Mouse (Mus musculus): ENCODE data around the gene Tekt2. TPM values are rescaled to one million over a fixed set of nuclear protein-coding genes. Genes with fewer than 3 reads are reported as not detected.

Gene Tekt2
- polyA plus RNA-seq, 1 experiment from 2014 or later = 2.5 TPM

DNA sequence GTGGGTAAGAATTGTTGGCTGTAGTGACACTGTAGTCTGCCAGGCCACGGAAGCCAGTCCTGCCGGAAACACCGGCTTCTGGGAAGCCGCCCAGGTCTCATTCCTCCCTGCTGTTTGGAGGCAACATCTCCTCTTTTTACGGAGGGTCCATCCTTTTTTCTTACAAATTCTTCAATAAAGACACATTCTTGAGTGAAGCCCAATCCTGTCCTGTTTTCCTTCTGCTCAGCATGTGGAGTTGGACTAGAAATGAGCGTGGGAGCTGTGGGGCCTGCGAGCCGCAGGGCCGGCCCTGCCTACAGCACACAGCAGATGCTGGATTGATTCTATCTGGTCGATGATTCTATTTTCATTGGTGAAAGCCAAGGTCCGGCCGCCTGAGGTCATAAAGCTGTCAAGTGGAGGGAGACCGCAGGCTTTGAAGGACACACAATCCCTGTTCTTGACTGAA, 49.8 kb downstream of the Tekt2 start:
- Histone ChIP-seq H3K4me1 (ENCODE audit: insufficient read depth) (no peaks in the 10 kb centered on the region), H3K9ac (no peak overlapping the region), H3K4me3 (ENCODE audit: low read depth, low read length) (no peak overlapping the region), H3K27me3 (ENCODE audit: insufficient read depth, low read length) (no peaks in the 10 kb centered on the region), H3K36me3 (ENCODE audit: insufficient read depth) (peaks cover 30% of the 10 kb centered on the region), H3K27ac (ENCODE audit: low read depth) (no peak overlapping the region), H3K4me2 (no peak overlapping the region), H3K9me3 (ENCODE audit: low read depth, low read length) (no peaks in the 10 kb centered on the region)
- TF ChIP-seq CTCF (IDR thresholded peaks at IDR 0.05; ENCODE audit: low read depth) = no peak
- DNase-seq = no peak
- 85% methylated on average over 13 of the region's 13 CpGs for WGBS
- ATAC-seq (ENCODE audit: insufficient read depth) = no peak

GRCm38 (mm10) chr4:126275081-126275480, 50.4 kb downstream of the Tekt2 start:
- no peak for TF ChIP-seq CTCF (IDR thresholded peaks at IDR 0.05; ENCODE audit: low read depth)
- H3K9me3 ChIP-seq (ENCODE audit: low read depth, low read length) = no peaks in the 10 kb centered on the region
- H3K27ac ChIP-seq (ENCODE audit: low read depth) = no peak overlapping the region
- no peaks in the 10 kb centered on the region for H3K4me1 ChIP-seq (ENCODE audit: insufficient read depth)
- no peak for ATAC-seq (ENCODE audit: insufficient read depth)
- H3K4me2 ChIP-seq = no peak overlapping the region
- DNase-seq = no peak
- H3K36me3 ChIP-seq (ENCODE audit: insufficient read depth) = peaks cover 30% of the 10 kb centered on the region
- no peak overlapping the region for H3K4me3 ChIP-seq (ENCODE audit: low read depth, low read length)
- WGBS = 92% methylated on average over 4 of the region's 4 CpGs
- H3K27me3 ChIP-seq (ENCODE audit: insufficient read depth, low read length) = no peaks in the 10 kb centered on the region
- no peak overlapping the region for H3K9ac ChIP-seq

DNA sequence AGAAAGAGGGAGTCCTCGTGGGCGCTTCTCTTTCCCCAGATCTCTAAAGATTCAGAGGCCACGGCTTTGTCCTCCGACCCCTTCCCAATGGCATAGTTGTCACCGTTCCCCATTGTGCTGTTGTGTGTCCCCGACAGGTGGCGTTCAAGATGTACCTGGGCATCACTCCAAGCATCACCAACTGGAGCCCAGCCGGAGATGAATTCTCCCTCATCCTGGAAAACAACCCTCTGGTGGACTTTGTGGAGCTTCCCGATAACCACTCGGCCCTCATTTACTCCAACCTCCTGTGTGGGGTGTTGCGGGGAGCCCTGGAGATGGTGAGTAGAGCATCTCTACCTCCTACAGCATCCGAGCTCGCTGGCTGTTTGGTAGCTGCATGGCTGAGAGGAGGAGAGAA, 51.7 kb downstream of the Tekt2 start:
- H3K27me3 ChIP-seq (ENCODE audit: insufficient read depth, low read length) = no peaks in the 10 kb centered on the region
- no peak overlapping the region for H3K27ac ChIP-seq (ENCODE audit: low read depth)
- H3K4me1 ChIP-seq (ENCODE audit: insufficient read depth) = no peaks in the 10 kb centered on the region
- no peaks in the 10 kb centered on the region for H3K9me3 ChIP-seq (ENCODE audit: low read depth, low read length)
- no peak for DNase-seq
- no peak for ATAC-seq (ENCODE audit: insufficient read depth)
- WGBS = 71% methylated on average over 13 of the region's 13 CpGs
- H3K36me3 ChIP-seq (ENCODE audit: insufficient read depth) = peaks cover 30% of the 10 kb centered on the region
- no peak overlapping the region for H3K9ac ChIP-seq
- no peak for TF ChIP-seq CTCF (IDR thresholded peaks at IDR 0.05; ENCODE audit: low read depth)
- no peak overlapping the region for H3K4me3 ChIP-seq (ENCODE audit: low read depth, low read length)
- no peak overlapping the region for H3K4me2 ChIP-seq

Other genes starting within 250 kb of the Tekt2 start
- 50.2 and 50.6 TPM in 2 replicates for gene Lsm10, start 229.1 kb downstream of the Tekt2 start, polyA plus RNA-seq (2014; fragmentation: Nextera tagmentation; extraction: Ambion mirVana)
- 30.7 and 38.0 TPM in 2 replicates for gene Stk40, start 221.7 kb downstream of the Tekt2 start, polyA plus RNA-seq (2014; fragmentation: Nextera tagmentation; extraction: Ambion mirVana)
- 92.6 and 97.8 TPM in 2 replicates for gene Eva1b, start 177.9 kb downstream of the Tekt2 start, polyA plus RNA-seq (2014; fragmentation: Nextera tagmentation; extraction: Ambion mirVana)
- 5.7 and 7.0 TPM in 2 replicates for gene Sh3d21, start 162.2 kb downstream of the Tekt2 start, polyA plus RNA-seq (2014; fragmentation: Nextera tagmentation; extraction: Ambion mirVana)
- gene Thrap3, start 122.9 kb downstream of the Tekt2 start, polyA plus RNA-seq (2014; fragmentation: Nextera tagmentation; extraction: Ambion mirVana) = 262 and 268 TPM in 2 replicates
- 50.7 and 61.1 TPM in 2 replicates for gene Map7d1, start 69.3 kb downstream of the Tekt2 start, polyA plus RNA-seq (2014; fragmentation: Nextera tagmentation; extraction: Ambion mirVana)
- 26.7 and 28.9 TPM in 2 replicates for gene Trappc3, start 63.4 kb downstream of the Tekt2 start, polyA plus RNA-seq (2014; fragmentation: Nextera tagmentation; extraction: Ambion mirVana)
- gene Col8a2, start 38.9 kb downstream of the Tekt2 start, polyA plus RNA-seq (2014; fragmentation: Nextera tagmentation; extraction: Ambion mirVana) = 4.0 and 5.2 TPM in 2 replicates
- 52.8 and 56.8 TPM in 2 replicates for gene Adprhl2, start 4.0 kb downstream of the Tekt2 start, polyA plus RNA-seq (2014; fragmentation: Nextera tagmentation; extraction: Ambion mirVana)
- gene Ago3, start 103.9 kb upstream of the Tekt2 start, polyA plus RNA-seq (2014; fragmentation: Nextera tagmentation; extraction: Ambion mirVana) = 19.1 and 19.5 TPM in 2 replicates
- gene Ago1, start 142.9 kb upstream of the Tekt2 start, polyA plus RNA-seq (2014; fragmentation: Nextera tagmentation; extraction: Ambion mirVana) = 10.7 and 11.6 TPM in 2 replicates
- 2.9 and 3.5 TPM in 2 replicates for gene Ago4, start 207.8 kb upstream of the Tekt2 start, polyA plus RNA-seq (2014; fragmentation: Nextera tagmentation; extraction: Ambion mirVana)
- gene Clspn, start 231.2 kb upstream of the Tekt2 start, polyA plus RNA-seq (2014; fragmentation: Nextera tagmentation; extraction: Ambion mirVana) = 52.6 and 54.3 TPM in 2 replicates